Mouse (Mus musculus) hindbrain, embryonic 14.5 days (tissue): ENCODE data around the gene Pom121l2. TPM values are rescaled to one million over a fixed set of nuclear protein-coding genes. Genes with fewer than 3 reads are reported as not detected.
A peak's percentile ranks its signal among the peaks of the same experiment; 100 is the strongest.

Experiments used
- ATAC-seq: fragments of 200-750 bp; cut with Nextera tagmentation; 2 replicates; pipeline ENCODE4 v1.8.0; 2017; ENCODE audit warnings: moderate number of reproducible peaks, mild to moderate bottlenecking, moderate TSS enrichment, moderate library complexity; ENCODE audit not compliant: low FRiP score
- DNase-seq: peaks from one replicate; pipeline ENCODE4 v3.0.0-alpha.2; 2015; ENCODE audit warnings: low spot score
- H3K27ac ChIP-seq: fragments of 300-500 bp; sonication (generic); 2 replicates; pipeline ENCODE4 v1.5.1; 2014; ENCODE audit warnings: mild to moderate bottlenecking, moderate library complexity
- H3K27me3 ChIP-seq: fragments of 300-500 bp; sonication (generic); 2 replicates; pipeline ENCODE4 v1.6.1; 2014; ENCODE audit warnings: mild to moderate bottlenecking, low read length, mixed read lengths; ENCODE audit not compliant: control insufficient read depth, insufficient read depth
- H3K36me3 ChIP-seq: fragments of 300-500 bp; sonication (generic); replicated peaks from 2 replicates; pipeline ENCODE4 v1.6.1; 2014; ENCODE audit not compliant: control insufficient read depth, insufficient read depth
- H3K4me1 ChIP-seq: fragments of 300-500 bp; sonication (generic); replicated peaks from 2 replicates; pipeline ENCODE4 v1.6.1; 2014; ENCODE audit warnings: antibody characterized with exemption, low read length, mixed read lengths; ENCODE audit not compliant: control insufficient read depth, insufficient read depth
- H3K4me2 ChIP-seq: fragments of 300-500 bp; sonication (generic); replicated peaks from 2 replicates; pipeline ENCODE4 v1.6.1; 2014; ENCODE audit warnings: mild to moderate bottlenecking, moderate library complexity
- H3K4me3 ChIP-seq: fragments of 300-500 bp; sonication (generic); replicated peaks from 2 replicates; pipeline ENCODE4 v1.5.1; 2014; ENCODE audit warnings: mild to moderate bottlenecking, low read length
- H3K9ac ChIP-seq: fragments of 300-500 bp; sonication (generic); 2 replicates; pipeline ENCODE4 v1.6.1; 2014
- H3K9me3 ChIP-seq: fragments of 300-500 bp; sonication (generic); 2 replicates; pipeline ENCODE4 v1.6.1; 2016; ENCODE audit warnings: low read length; ENCODE audit not compliant: control insufficient read depth
- WGBS: fragments of 180-500 bp; shearing (Covaris S2); extraction: QIAGEN DNeasy Blood & Tissue Kit; methylation state at CpG from one replicate; pipeline ENCODE4 v1.1.7; 2014; 5-methylcytosine and 5-hydroxymethylcytosine counted together
- microRNA-seq: library from miRNA; unstranded; fragments of <30 nt; microRNA quantifications from one replicate; pipeline ENCODE4, GENCODE M21; 2016
- polyA plus RNA-seq: library from polyadenylated mRNA; unstranded; fragments of >200 nt; fragmentation: Nextera tagmentation; extraction: Ambion mirVana; gene quantifications from 2 replicates; pipeline ENCODE4 v1.2.1, GENCODE M21; 2014

The Pom121l2 gene
- polyA plus RNA-seq, 1 experiment from 2014 or later: not detected

GRCm38 (mm10) chr13:22036149-22036956 lies 55.4 kb downstream of the Pom121l2 start:
- Histone ChIP-seq H3K9me3 (no peaks in the 10 kb centered on the region), H3K4me1 (peaks cover 23% of the 10 kb centered on the region), H3K36me3 (no peaks in the 10 kb centered on the region), H3K4me3 (peak overlapping the region; percentile 30), H3K27me3 (no peaks in the 10 kb centered on the region), H3K4me2 (peak overlapping the region; percentile 76), H3K27ac (peak overlapping the region; percentile 32; the same call in 1 of the 2 replicates), H3K9ac (peak overlapping the region; percentile 57)
- 2% methylated on average over 17 of the region's 23 CpGs for WGBS
- DNase-seq (no peak), ATAC-seq (peak; percentile 1; the same call in 1 of the 2 replicates)

- no peak overlapping the region for H3K27ac ChIP-seq
- ATAC-seq (no peak), DNase-seq (no peak)
- H3K4me2 ChIP-seq: peak overlapping the region; percentile 76
- H3K9me3 ChIP-seq: no peaks in the 10 kb centered on the region
- H3K4me1 ChIP-seq: peaks cover 28% of the 10 kb centered on the region
- no peaks in the 10 kb centered on the region for H3K36me3 ChIP-seq
- 70% methylated on average over 3 of the region's 3 CpGs for WGBS
- peak overlapping the region; percentile 30; the same call in 1 of the 2 replicates for H3K4me3 ChIP-seq
- no peaks in the 10 kb centered on the region for H3K27me3 ChIP-seq
- H3K9ac ChIP-seq: peak overlapping the region; percentile 46; the same call in 1 of the 2 replicates
Measured at GRCm38 (mm10) chr13:22036986-22037385, 56.0 kb downstream of the Pom121l2 start.

- H3K36me3 ChIP-seq: no peaks in the 10 kb centered on the region
- H3K9ac ChIP-seq: no peak overlapping the region
- H3K4me2 ChIP-seq: no peak overlapping the region
- no peak for ATAC-seq
- no peaks in the 10 kb centered on the region for H3K27me3 ChIP-seq
- H3K27ac ChIP-seq: no peak overlapping the region
- no peak overlapping the region for H3K4me3 ChIP-seq
- H3K9me3 ChIP-seq: no peaks in the 10 kb centered on the region
- 90% methylated on average over 2 of the region's 2 CpGs for WGBS
- peaks cover 32% of the 10 kb centered on the region for H3K4me1 ChIP-seq
- DNase-seq: no peak
Measured at GRCm38 (mm10) chr13:22037415-22037814, 56.4 kb downstream of the Pom121l2 start.

Small RNA genes lying within 50 kb of the gene (microRNA-seq; reads per million reads assigned to microRNA genes)
- not detected for gene Gm44390

Other genes with a start within 250 kb of the Pom121l2 start
- 0.33 and 0.64 TPM in 2 replicates for gene Hist1h4j, start 246.1 kb upstream of the Pom121l2 start, polyA plus RNA-seq
- 2.0 and 2.7 TPM in 2 replicates for gene Hist1h4k, start 230.7 kb upstream of the Pom121l2 start, polyA plus RNA-seq
- 2.4 and 3.4 TPM in 2 replicates for gene Hist1h2ak, start 227.4 kb upstream of the Pom121l2 start, polyA plus RNA-seq
- not detected in 2 replicates for gene Hist1h2bn, start 227.1 kb upstream of the Pom121l2 start, polyA plus RNA-seq
- 1.6 and 1.7 TPM in 2 replicates for gene Hist1h1b, start 200.6 kb upstream of the Pom121l2 start, polyA plus RNA-seq
- 37.4 and 39.0 TPM in 2 replicates for gene Hist1h3i, start 197.8 kb upstream of the Pom121l2 start, polyA plus RNA-seq
- gene Hist1h2an, start 194.0 kb upstream of the Pom121l2 start, polyA plus RNA-seq: 1.3 TPM in 1 of 2 replicates, not detected in the other
- 0.82 and 1.1 TPM in 2 replicates for gene Hist1h2bp, start 193.7 kb upstream of the Pom121l2 start, polyA plus RNA-seq
- gene Hist1h2bq, start 171.0 kb upstream of the Pom121l2 start, polyA plus RNA-seq: 3.5 and 3.6 TPM in 2 replicates
- gene Hist1h2ao, start 170.7 kb upstream of the Pom121l2 start, polyA plus RNA-seq: not detected in 2 replicates
- not detected in 2 replicates for gene Hist1h4m, start 169.4 kb upstream of the Pom121l2 start, polyA plus RNA-seq
- gene Hist1h4n, start 149.0 kb upstream of the Pom121l2 start, polyA plus RNA-seq: 5.5 and 8.9 TPM in 2 replicates
- 574 and 576 TPM in 2 replicates for gene Hist1h2ap, start 147.7 kb upstream of the Pom121l2 start, polyA plus RNA-seq
- 3.8 TPM in 2 replicates for gene Hist1h2br, start 147.5 kb upstream of the Pom121l2 start, polyA plus RNA-seq
- gene Zfp184, start 36.1 kb upstream of the Pom121l2 start, polyA plus RNA-seq: 14.9 and 18.2 TPM in 2 replicates
- gene Prss16, start 28.5 kb downstream of the Pom121l2 start, polyA plus RNA-seq: not detected in 2 replicates
- 8.0 TPM in 1 of 2 replicates, not detected in the other for gene Hist1h2ah, start 54.4 kb downstream of the Pom121l2 start, polyA plus RNA-seq
- gene Hist1h2bk, start 54.7 kb downstream of the Pom121l2 start, polyA plus RNA-seq: 1.5 and 1.6 TPM in 2 replicates
- 6.0 and 6.2 TPM in 2 replicates for gene Hist1h4i, start 60.2 kb downstream of the Pom121l2 start, polyA plus RNA-seq
- gene Hist1h2ag, start 61.8 kb downstream of the Pom121l2 start, polyA plus RNA-seq: 4.4 and 5.3 TPM in 2 replicates
- gene Hist1h2bj, start 62.0 kb downstream of the Pom121l2 start, polyA plus RNA-seq: 1.8 and 2.5 TPM in 2 replicates
- gene Vmn1r188, start 103.2 kb downstream of the Pom121l2 start, polyA plus RNA-seq: not detected in 2 replicates
- gene Vmn1r189, start 124.6 kb downstream of the Pom121l2 start, polyA plus RNA-seq: not detected in 2 replicates
- gene Vmn1r191, start 202.8 kb downstream of the Pom121l2 start, polyA plus RNA-seq: not detected in 2 replicates
- gene Vmn1r192, start 209.9 kb downstream of the Pom121l2 start, polyA plus RNA-seq: not detected in 2 replicates
- 0.14 TPM in 1 of 2 replicates, not detected in the other for gene Vmn1r193, start 242.0 kb downstream of the Pom121l2 start, polyA plus RNA-seq